ENCODE assay signal across 11 mouse cellular contexts in the genomic region with DNA sequence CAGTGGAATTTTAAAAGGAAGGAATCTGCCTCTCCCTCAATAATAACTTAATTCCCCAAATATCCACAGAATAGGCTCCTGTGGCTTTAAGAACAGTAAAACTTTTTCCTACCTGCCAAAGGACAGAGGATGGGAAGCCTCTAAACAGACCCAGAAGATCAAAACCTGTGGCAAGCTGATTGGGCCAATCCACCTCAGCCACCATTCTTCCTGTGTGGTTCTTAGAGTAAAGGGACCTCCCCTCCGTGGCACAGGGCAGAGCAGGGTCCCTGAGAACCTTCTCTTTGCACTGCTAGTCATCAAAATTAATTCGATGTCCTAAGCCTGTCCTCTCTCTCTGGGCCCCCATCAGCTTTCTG. TPM values are rescaled to one million over a fixed set of nuclear protein-coding genes. Genes with fewer than 3 reads are reported as not detected.
DNase-seq lines count a peak whose midpoint lies in the region; ATAC-seq and TF ChIP-seq lines count a peak whose summit lies in the region.
"Had no signal": no experiment of that assay in that cellular context is flagged by ENCODE, and none has a peak within 500 bp of the region (broad histone marks: within the 10 kb centered on the region; RNA-seq: fewer than 3 reads in every experiment).

No protein-coding gene starts in this region.

- H3K4me3 ChIP-seq in gastrocnemius, adult 2 months = peak overlapping the region; percentile 96
- 0 out of 2 replicates have a peak overlapping the region, but pooled peaks have one; percentile 13 for H3K4me3 ChIP-seq in left cerebral cortex, adult 2 months
- H3K4me3 ChIP-seq in hindbrain, embryonic 12.5 days = peak overlapping the region; percentile 76; the same call in 1 of the 2 replicates
- peak overlapping the region; percentile 69; the same call in 1 of the 2 replicates for H3K4me3 ChIP-seq in neural tube, embryonic 14.5 days (ENCODE audit: low read depth, low read length)
- H3K4me3 ChIP-seq: lung, embryonic 15.5 days; stomach, embryonic 15.5 days had no signal

- TF ChIP-seq CTCF in gastrocnemius, adult 2 months (IDR thresholded peaks at IDR 0.05) = no peak
- TF ChIP-seq CTCF in left cerebral cortex, adult 2 months (IDR thresholded peaks at IDR 0.05) = no peak

- no peak for DNase-seq in gastrocnemius, adult 2 months
- DNase-seq in gastrocnemius, postnatal 10 days = no peak
- DNase-seq in left cerebral cortex, adult 2 months (ENCODE audit: extremely low spot score in 1 of 2, low spot score in 2 of 2) = no peak
- no peak for DNase-seq in left cerebral cortex, postnatal 4 days
- DNase-seq in adrenal gland, postnatal 4 days (ENCODE audit: low spot score in 2 of 2) = no peak
- no peak for DNase-seq in right cerebral cortex, postnatal 14 days

- peak overlapping the region; percentile 92 for H3K27ac ChIP-seq in gastrocnemius, adult 2 months
- H3K27ac ChIP-seq in left cerebral cortex, adult 2 months = no peak overlapping the region
- no peak overlapping the region for H3K27ac ChIP-seq in hindbrain, embryonic 12.5 days
- no peak overlapping the region for H3K27ac ChIP-seq in neural tube, embryonic 14.5 days (ENCODE audit: low read depth, low read length)
- H3K27ac ChIP-seq: lung, embryonic 15.5 days; stomach, embryonic 15.5 days had no signal

- no peak for ATAC-seq in hindbrain, embryonic 12.5 days (ENCODE audit: low FRiP score)
- no peak for ATAC-seq in neural tube, embryonic 14.5 days (ENCODE audit: low read depth)

- peak overlapping the region; percentile 90 for H3K4me2 ChIP-seq in hindbrain, embryonic 12.5 days (replicated peaks)
- H3K4me2 ChIP-seq in neural tube, embryonic 14.5 days (ENCODE audit: low read depth, low read length) = peak overlapping the region; percentile 79
- H3K4me2 ChIP-seq: lung, embryonic 15.5 days; stomach, embryonic 15.5 days had no signal

- H3K27me3 ChIP-seq in hindbrain, embryonic 12.5 days = peaks cover 26% of the 10 kb centered on the region
- H3K27me3 ChIP-seq in neural tube, embryonic 14.5 days (ENCODE audit: control insufficient read depth, insufficient read depth, low read length) = no peaks in the 10 kb centered on the region
- H3K27me3 ChIP-seq: CH12.LX had no signal

- no peak overlapping the region for H3K9ac ChIP-seq in hindbrain, embryonic 12.5 days
- H3K9ac ChIP-seq in neural tube, embryonic 14.5 days (replicated peaks; ENCODE audit: low read depth, low read length) = no peak overlapping the region
- H3K9ac ChIP-seq: lung, embryonic 15.5 days; stomach, embryonic 15.5 days had no signal

- no peaks in the 10 kb centered on the region for H3K36me3 ChIP-seq in hindbrain, embryonic 12.5 days
- no peaks in the 10 kb centered on the region for H3K36me3 ChIP-seq in neural tube, embryonic 14.5 days (ENCODE audit: control insufficient read depth, insufficient read depth, low read length)
- H3K36me3 ChIP-seq: lung, embryonic 15.5 days; stomach, embryonic 15.5 days had no signal

- WGBS in hindbrain, embryonic 12.5 days = 32% methylated on average over 2 of the region's 2 CpGs
- 63% methylated on average over 2 of the region's 2 CpGs for WGBS in neural tube, embryonic 14.5 days

- peaks cover 26% of the 10 kb centered on the region for H3K4me1 ChIP-seq in hindbrain, embryonic 12.5 days
- peaks cover 11% of the 10 kb centered on the region; the same call in 1 of the 2 replicates for H3K4me1 ChIP-seq in neural tube, embryonic 14.5 days (ENCODE audit: control insufficient read depth, insufficient read depth, low read length)

- intact Hi-C loops in gastrocnemius, adult 2 months (cut with DNase I) = loop anchor here (5.0 to 10.0 kb wide), 2 partner anchors 130 to 213 kb away; no protein-coding TSS in a partner anchor
- intact Hi-C loops in left cerebral cortex, adult 2 months (cut with DNase I) = loop anchor here (10.0 kb wide), 2 partner anchors 323 to 393 kb away; no protein-coding TSS in a partner anchor
- intact Hi-C loops in left cerebral cortex, postnatal 4 days (cut with DNase I) = loop anchor here (5.0 to 10.0 kb wide), 4 partner anchors 153 to 560 kb away; no protein-coding TSS in a partner anchor

- H3K9me3 ChIP-seq in hindbrain, embryonic 12.5 days (replicated peaks) = no peaks in the 10 kb centered on the region
- H3K9me3 ChIP-seq in neural tube, embryonic 14.5 days (ENCODE audit: control insufficient read depth, low read length) = no peaks in the 10 kb centered on the region
- H3K9me3 ChIP-seq: lung, embryonic 15.5 days; stomach, embryonic 15.5 days had no signal

RNA-seq across cellular contexts. Expression of a gene that starts 2.6 kb away (rescaled TPM):
- 10 to 100 TPM; 67.1 to 83.8 TPM for total RNA-seq in gastrocnemius, adult 2 months (2021)
- 10 to 100 TPM; 23.5 to 24.4 TPM for total RNA-seq in gastrocnemius, postnatal 10 days (2021)
- total RNA-seq in left cerebral cortex, adult 2 months (2021) = 10 to 100 TPM; 54.9 to 56.8 TPM
- total RNA-seq in left cerebral cortex, postnatal 4 days (2021) = 10 to 100 TPM; 75.0 to 77.0 TPM
- polyA plus RNA-seq in hindbrain, embryonic 12.5 days (2016; fragmentation: Nextera tagmentation; extraction: Ambion mirVana) = 16.4 and 18.2 TPM in 2 replicates
- 18.6 and 22.8 TPM in 2 replicates for polyA plus RNA-seq in neural tube, embryonic 14.5 days (2014; fragmentation: Nextera tagmentation; extraction: Ambion mirVana)
- 10 to 100 TPM; 29.4 to 37.4 TPM for total RNA-seq in adrenal gland, postnatal 4 days (2021)

Comparison
In these comparisons a context has a peak if more than half of its experiments do, and no peak if none do; other contexts are left out.
1. H3K4me3 ChIP-seq: peak in every context shown above with its lines; median percentile 96 in gastrocnemius, adult 2 months; 76 in hindbrain, embryonic 12.5 days; 69 in neural tube, embryonic 14.5 days; 13 in left cerebral cortex, adult 2 months.